Mouse (Mus musculus): Measurements from ENCODE around the gene Il2ra. TPM values are rescaled to one million over a fixed set of nuclear protein-coding genes. Genes with fewer than 3 reads are reported as not detected.

Gene Il2ra
- polyA plus RNA-seq, 1 experiment from 2014 or later, result not detected

Other genes starting within 250 kb of the Il2ra start
- 10.3 and 11.7 TPM in 2 replicates for gene Pfkfb3, start 88.7 kb upstream of the Il2ra start, polyA plus RNA-seq (2016; fragmentation: Nextera tagmentation; extraction: Ambion mirVana)
- 107 and 108 TPM in 2 replicates for gene Rbm17, start 38.7 kb upstream of the Il2ra start, polyA plus RNA-seq (2016; fragmentation: Nextera tagmentation; extraction: Ambion mirVana)
- not detected in 2 replicates for gene Gm17490, start 16.5 kb upstream of the Il2ra start, polyA plus RNA-seq (2016; fragmentation: Nextera tagmentation; extraction: Ambion mirVana)
- gene Il15ra, start 62.5 kb downstream of the Il2ra start, polyA plus RNA-seq (2016; fragmentation: Nextera tagmentation; extraction: Ambion mirVana), result 1.7 and 2.1 TPM in 2 replicates
- 42.8 and 44.4 TPM in 2 replicates for gene Fbh1, start 134.8 kb downstream of the Il2ra start, polyA plus RNA-seq (2016; fragmentation: Nextera tagmentation; extraction: Ambion mirVana)
- gene Ankrd16, start 135.1 kb downstream of the Il2ra start, polyA plus RNA-seq (2016; fragmentation: Nextera tagmentation; extraction: Ambion mirVana), result 13.0 and 16.1 TPM in 2 replicates